Mouse (Mus musculus): ENCODE results near the gene Gm7735. TPM values are rescaled to one million over a fixed set of nuclear protein-coding genes. Genes with fewer than 3 reads are reported as not detected.
"Not testable (repeated sequence)": the region's sequence is repeated elsewhere in the genome, so short reads cannot be mapped to it uniquely, and the experiment has no call there.

The Gm7735 gene
- polyA plus RNA-seq (2015; fragmentation: Nextera tagmentation; extraction: Ambion mirVana): not detected in 2 replicates

DNA sequence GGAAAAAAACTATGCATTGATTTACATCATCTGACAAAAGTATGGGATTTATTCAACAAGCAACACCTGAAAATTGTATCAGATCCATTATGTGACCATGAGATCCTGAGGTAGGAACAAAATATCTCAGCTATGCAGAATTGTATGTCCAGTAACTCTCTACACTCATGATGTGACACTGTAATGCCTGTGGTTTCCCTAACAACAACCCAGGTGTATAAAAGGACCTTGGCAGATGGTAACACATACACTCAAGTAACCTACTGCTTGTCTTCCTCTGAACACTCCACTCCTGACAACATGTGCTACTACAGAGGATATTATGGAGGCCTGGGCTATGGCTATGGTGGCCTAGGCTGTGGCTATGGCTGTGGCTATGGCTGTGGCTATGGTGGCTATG is at the start of gene Gm7735:
Gene Gm7735 (plus strand): TSS at position 301 of the 400 bp plus-strand sequence.
- not testable (repeated sequence) for H3K27me3 ChIP-seq; H3K4me1 ChIP-seq; H3K9me3 ChIP-seq; H3K4me3 ChIP-seq; H3K4me2 ChIP-seq; H3K27ac ChIP-seq; H3K9ac ChIP-seq; ATAC-seq (ENCODE audit: insufficient number of reproducible peaks, low FRiP score, low TSS enrichment, low read depth); H3K36me3 ChIP-seq

DNA sequence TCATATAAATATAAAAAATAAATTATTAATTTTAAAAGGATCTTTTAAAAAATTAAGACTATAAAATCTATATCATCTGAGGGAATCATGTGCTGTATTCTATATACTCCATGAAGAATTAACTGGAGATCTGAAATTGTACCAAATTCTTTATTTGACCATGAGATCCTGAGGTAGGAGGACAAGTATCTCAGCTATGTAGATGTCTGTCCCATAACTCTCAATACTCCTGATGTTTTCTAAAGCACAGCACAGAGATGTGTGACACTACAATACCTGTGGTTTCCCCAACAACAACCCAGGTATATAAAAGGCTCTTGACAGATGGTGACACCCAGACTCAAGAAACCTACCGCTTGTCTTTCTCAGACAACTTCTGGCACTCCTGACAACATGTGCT is 28.7 kb upstream of the Gm7735 start, which contains the start of gene Gm6358:
Gene Gm6358 (plus strand): TSS at position 301 of the 400 bp plus-strand sequence.
- no peak within 1 kb of the TSS for H3K27ac ChIP-seq
- H3K4me2 ChIP-seq: no peak within 1 kb of the TSS
- H3K9me3 ChIP-seq: no peaks in the 10 kb centered on the region
- no peaks in the 10 kb centered on the region for H3K27me3 ChIP-seq
- no peak within 1 kb of the TSS for H3K9ac ChIP-seq
- no peaks in the 10 kb centered on the region for H3K36me3 ChIP-seq
- no peak within 1 kb of the TSS for H3K4me3 ChIP-seq
- 95% methylated on average over 1 of the region's 1 CpGs for WGBS
- H3K4me1 ChIP-seq: no peaks in the 10 kb centered on the region
- ATAC-seq (ENCODE audit: insufficient number of reproducible peaks, low FRiP score, low TSS enrichment, low read depth): no peak

DNA sequence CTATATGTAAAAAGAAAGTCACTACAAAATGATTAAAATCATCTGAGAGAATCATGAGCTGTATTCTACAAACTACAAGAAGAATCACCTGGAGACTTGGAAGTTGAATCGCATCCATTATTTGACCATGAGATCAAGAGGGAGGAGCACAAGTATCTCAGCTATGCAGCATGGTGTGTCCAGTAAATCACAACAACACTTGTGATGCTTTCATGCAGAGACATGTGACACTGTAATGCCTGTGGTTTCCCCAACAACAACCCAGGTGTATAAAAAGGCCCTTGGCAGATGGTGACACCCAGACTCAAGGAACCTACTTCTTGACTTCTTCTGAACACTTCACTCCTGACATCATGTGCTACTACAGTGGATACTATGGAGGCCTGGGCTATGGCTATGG is 18.5 kb upstream of the Gm7735 start, which contains the start of gene Gm10061:
Gene Gm10061 (plus strand): TSS at position 301 of the 400 bp plus-strand sequence.
- no peaks in the 10 kb centered on the region for H3K36me3 ChIP-seq
- no peak for ATAC-seq (ENCODE audit: insufficient number of reproducible peaks, low FRiP score, low TSS enrichment, low read depth)
- no peaks in the 10 kb centered on the region for H3K9me3 ChIP-seq
- no peak within 1 kb of the TSS for H3K27ac ChIP-seq
- H3K9ac ChIP-seq: no peak within 1 kb of the TSS
- no peaks in the 10 kb centered on the region for H3K27me3 ChIP-seq
- no peak within 1 kb of the TSS for H3K4me3 ChIP-seq
- H3K4me1 ChIP-seq: no peaks in the 10 kb centered on the region
- WGBS: 81% methylated on average over 1 of the region's 1 CpGs
- H3K4me2 ChIP-seq: no peak within 1 kb of the TSS

GRCm38 (mm10) chr16:89157652-89158051 is 11.6 kb upstream of the Gm7735 start, which contains the start of gene Gm9789:
Gene Gm9789 (plus strand): TSS chr16:89157952.
- Histone ChIP-seq H3K4me3 (no peak within 1 kb of the TSS), H3K27ac (no peak within 1 kb of the TSS), H3K4me2 (no peak within 1 kb of the TSS), H3K9me3 (no peaks in the 10 kb centered on the region), H3K27me3 (no peaks in the 10 kb centered on the region), H3K36me3 (no peaks in the 10 kb centered on the region), H3K4me1 (no peaks in the 10 kb centered on the region), H3K9ac (no peak within 1 kb of the TSS)
- 84% methylated on average over 4 of the region's 4 CpGs for WGBS
- ATAC-seq (ENCODE audit: insufficient number of reproducible peaks, low FRiP score, low TSS enrichment, low read depth): no peak

- Histone ChIP-seq H3K9ac (no peak within 1 kb of the TSS), H3K4me2 (no peak within 1 kb of the TSS), H3K27me3 (no peaks in the 10 kb centered on the region), H3K4me1 (no peaks in the 10 kb centered on the region), H3K9me3 (no peaks in the 10 kb centered on the region), H3K36me3 (no peaks in the 10 kb centered on the region), H3K27ac (no peak within 1 kb of the TSS), H3K4me3 (no peak within 1 kb of the TSS)
- 64% methylated on average over 2 of the region's 2 CpGs for WGBS
- no peak for ATAC-seq (ENCODE audit: insufficient number of reproducible peaks, low FRiP score, low TSS enrichment, low read depth)
Observed at GRCm38 (mm10) chr16:89174435-89174834, 5.1 kb downstream of the Gm7735 start, which contains the start of gene 1110057P08Rik. Gene 1110057P08Rik (plus strand): TSS chr16:89174735.

GRCm38 (mm10) chr16:89188621-89189020 is 19.3 kb downstream of the Gm7735 start:
- H3K9ac ChIP-seq: no peak overlapping the region
- no peaks in the 10 kb centered on the region for H3K27me3 ChIP-seq
- no peaks in the 10 kb centered on the region for H3K9me3 ChIP-seq
- WGBS: 76% methylated on average over 4 of the region's 4 CpGs
- H3K27ac ChIP-seq: no peak overlapping the region
- no peaks in the 10 kb centered on the region for H3K4me1 ChIP-seq
- no peak overlapping the region for H3K4me3 ChIP-seq
- ATAC-seq (ENCODE audit: insufficient number of reproducible peaks, low FRiP score, low TSS enrichment, low read depth): no peak
- no peaks in the 10 kb centered on the region for H3K36me3 ChIP-seq
- H3K4me2 ChIP-seq: no peak overlapping the region

GRCm38 (mm10) chr16:89205561-89205960 is 36.3 kb downstream of the Gm7735 start, which contains the start of gene Krtap20-2:
Gene Krtap20-2 (plus strand): TSS chr16:89205861.
- no peak within 1 kb of the TSS for H3K9ac ChIP-seq
- H3K4me1 ChIP-seq: no peaks in the 10 kb centered on the region
- no peak within 1 kb of the TSS for H3K27ac ChIP-seq
- no peak for ATAC-seq (ENCODE audit: insufficient number of reproducible peaks, low FRiP score, low TSS enrichment, low read depth)
- H3K36me3 ChIP-seq: no peaks in the 10 kb centered on the region
- WGBS: 73% methylated on average over 1 of the region's 1 CpGs
- H3K9me3 ChIP-seq: no peaks in the 10 kb centered on the region
- H3K4me3 ChIP-seq: no peak within 1 kb of the TSS
- H3K4me2 ChIP-seq: no peak within 1 kb of the TSS
- no peaks in the 10 kb centered on the region for H3K27me3 ChIP-seq

Other genes starting within 250 kb of the Gm7735 start
- gene Krtap19-9b, start 237.2 kb upstream of the Gm7735 start, polyA plus RNA-seq (2015; fragmentation: Nextera tagmentation; extraction: Ambion mirVana): not detected in 2 replicates
- 0.42 TPM in 1 of 2 replicates, not detected in the other for gene Krtap16-3, start 206.6 kb upstream of the Gm7735 start, polyA plus RNA-seq (2015; fragmentation: Nextera tagmentation; extraction: Ambion mirVana)
- gene Krtap22-2, start 158.7 kb upstream of the Gm7735 start, polyA plus RNA-seq (2015; fragmentation: Nextera tagmentation; extraction: Ambion mirVana): 0.50 and 1.2 TPM in 2 replicates
- gene Gm10229, start 154.2 kb upstream of the Gm7735 start, polyA plus RNA-seq (2015; fragmentation: Nextera tagmentation; extraction: Ambion mirVana): 1.0 TPM in 1 of 2 replicates, not detected in the other
- gene Krtap6-1, start 137.8 kb upstream of the Gm7735 start, polyA plus RNA-seq (2015; fragmentation: Nextera tagmentation; extraction: Ambion mirVana): 0.68 TPM in 1 of 2 replicates, not detected in the other
- gene Gm10228, start 128.0 kb upstream of the Gm7735 start, polyA plus RNA-seq (2015; fragmentation: Nextera tagmentation; extraction: Ambion mirVana): 0.65 TPM in 1 of 2 replicates, not detected in the other
- not detected in 2 replicates for gene Krtap6-5, start 121.6 kb upstream of the Gm7735 start, polyA plus RNA-seq (2015; fragmentation: Nextera tagmentation; extraction: Ambion mirVana)
- gene 1110025L11Rik, start 105.5 kb upstream of the Gm7735 start, polyA plus RNA-seq (2015; fragmentation: Nextera tagmentation; extraction: Ambion mirVana): 0.64 and 2.6 TPM in 2 replicates
- gene Krtap6-3, start 85.5 kb upstream of the Gm7735 start, polyA plus RNA-seq (2015; fragmentation: Nextera tagmentation; extraction: Ambion mirVana): not detected in 2 replicates
- gene Gm6358, start 28.6 kb upstream of the Gm7735 start, polyA plus RNA-seq (2015; fragmentation: Nextera tagmentation; extraction: Ambion mirVana): not detected in 2 replicates
- not detected in 2 replicates for gene Gm10061, start 18.4 kb upstream of the Gm7735 start, polyA plus RNA-seq (2015; fragmentation: Nextera tagmentation; extraction: Ambion mirVana)
- not detected in 2 replicates for gene Gm9789, start 11.5 kb upstream of the Gm7735 start, polyA plus RNA-seq (2015; fragmentation: Nextera tagmentation; extraction: Ambion mirVana)
- gene 1110057P08Rik, start 5.2 kb downstream of the Gm7735 start, polyA plus RNA-seq (2015; fragmentation: Nextera tagmentation; extraction: Ambion mirVana): not detected in 2 replicates
- gene Krtap20-2, start 36.4 kb downstream of the Gm7735 start, polyA plus RNA-seq (2015; fragmentation: Nextera tagmentation; extraction: Ambion mirVana): not detected in 2 replicates
- gene Krtap21-1, start 234.4 kb downstream of the Gm7735 start, polyA plus RNA-seq (2015; fragmentation: Nextera tagmentation; extraction: Ambion mirVana): not detected in 2 replicates

All from limb, embryonic 15.5 days (tissue).